Mouse (Mus musculus) gastrocnemius, adult 8-10 months (tissue): ENCODE measurements around the gene Rnpep. TPM values are rescaled to one million over a fixed set of nuclear protein-coding genes. Genes with fewer than 3 reads are reported as not detected.

Source experiments
- DNase-seq, 2 experiments: peaks; one replicate each; pipeline ENCODE4 v3.0.0; 2022; ENCODE audit warnings: low spot score in 2 of 2
- total RNA-seq, 4 experiments: library from RNA; stranded (reverse); gene quantifications; 2 replicates each; pipeline ENCODE4 v1.2.4; 2022

The Rnpep gene
- 10 to 100 TPM; 12.6 to 15.4 (median 13.5) TPM for total RNA-seq

- peak; percentile 49 to 57 for DNase-seq
These were observed at the start of gene Rnpep for GRCm38 (mm10) chr1:135283826-135284291. TSS of gene Rnpep (minus strand) at chr1:135284084.

DNA sequence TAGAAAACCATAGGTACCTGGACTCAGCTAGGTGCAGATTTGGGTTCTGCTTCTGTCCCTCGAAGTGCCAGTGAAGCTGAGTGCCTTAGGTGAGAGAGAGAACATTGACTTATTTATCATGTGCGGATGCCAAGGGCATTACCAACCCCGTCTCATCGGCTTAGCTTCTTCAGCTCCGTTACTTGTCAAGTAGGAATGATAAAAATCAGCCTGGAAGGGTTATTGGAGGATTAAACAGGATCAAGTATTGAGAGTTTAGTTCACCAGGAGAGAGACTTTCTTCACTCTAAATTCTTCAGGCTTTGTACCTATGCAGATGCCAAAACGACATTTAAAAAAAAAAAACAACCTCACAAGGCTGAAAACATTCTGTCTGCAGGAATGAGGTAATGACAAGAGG, 46.7 kb upstream of the Rnpep start:
- DNase-seq, result no peak

- no peak for DNase-seq
These were observed 44.5 kb upstream of the Rnpep start for GRCm38 (mm10) chr1:135328368-135328767.

- no peak for DNase-seq
These were observed 42.0 kb upstream of the Rnpep start for GRCm38 (mm10) chr1:135325934-135326333.

GRCm38 (mm10) chr1:135324571-135324970, 40.7 kb upstream of the Rnpep start, which contains the start of gene Lmod1:
TSS of gene Lmod1 (plus strand) at chr1:135324807.
- DNase-seq, result peak; percentile 48 to 65

DNA sequence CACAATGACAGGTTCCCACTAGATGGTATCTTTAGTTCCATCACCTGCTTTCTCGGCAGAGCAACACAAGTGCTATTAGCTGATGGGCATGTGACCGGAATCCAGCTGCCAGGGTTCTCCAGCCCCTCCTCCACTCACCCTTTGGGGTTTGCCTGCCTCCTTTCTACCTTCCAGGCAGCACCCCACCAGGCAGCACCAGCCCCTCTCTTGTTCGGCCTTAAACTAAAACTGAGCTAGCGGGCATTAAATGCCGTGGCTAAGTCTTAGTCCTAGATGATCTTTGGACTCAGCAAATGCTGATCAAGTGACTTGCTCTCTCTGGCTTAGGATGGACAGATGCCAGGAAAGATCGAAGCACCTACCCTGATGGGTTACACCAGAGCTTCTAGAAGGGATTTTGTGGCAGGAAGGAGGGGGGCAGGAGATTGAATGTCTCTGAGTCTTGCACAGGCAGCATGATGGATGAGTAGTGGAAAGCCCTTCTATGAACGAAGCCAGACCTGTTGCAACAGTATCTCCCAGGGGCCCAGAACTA, 39.5 kb upstream of the Rnpep start:
- DNase-seq, result peak in 1 of 2 experiments; percentile 26

DNA sequence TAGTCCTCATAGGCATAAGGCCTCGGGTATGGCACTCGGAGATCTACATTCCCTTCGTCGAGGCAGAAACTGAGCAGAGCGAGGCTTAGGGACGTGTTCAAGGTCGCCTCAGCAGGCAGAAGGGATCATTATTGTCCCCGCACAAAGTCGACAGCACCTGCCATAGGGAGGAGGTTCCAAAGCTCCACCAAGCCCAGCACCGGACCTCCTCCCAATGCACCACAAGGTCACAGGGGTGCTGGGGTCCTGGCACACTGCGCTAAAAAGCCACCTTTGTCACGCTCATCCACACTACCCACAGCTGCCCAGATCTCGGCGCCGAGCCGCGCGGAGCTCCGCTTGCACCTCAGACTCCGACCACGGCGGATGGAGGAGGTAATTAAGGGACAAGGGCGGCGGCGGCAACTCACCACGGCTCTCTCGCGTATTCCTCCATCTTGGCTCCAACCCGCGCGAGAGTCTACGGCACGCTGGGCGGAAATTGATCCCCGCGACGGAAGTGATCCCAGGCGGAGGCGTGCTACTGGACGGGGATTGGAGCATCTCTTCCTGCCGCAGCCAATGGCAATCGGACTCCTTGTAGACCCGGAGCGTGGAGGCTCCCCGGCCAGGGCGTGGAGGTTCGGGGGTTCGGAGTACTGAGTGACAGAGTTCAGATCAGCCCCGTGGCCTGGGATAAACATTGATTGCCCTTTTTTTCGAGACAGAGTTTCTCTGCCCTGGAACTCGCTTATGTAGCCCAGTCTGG, 29.6 kb upstream of the Rnpep start, which contains the start of gene Timm17a:
Gene Timm17a (minus strand): TSS at position 495 of the 748 bp plus-strand sequence.
- peak; percentile 88 to 90 for DNase-seq

DNA sequence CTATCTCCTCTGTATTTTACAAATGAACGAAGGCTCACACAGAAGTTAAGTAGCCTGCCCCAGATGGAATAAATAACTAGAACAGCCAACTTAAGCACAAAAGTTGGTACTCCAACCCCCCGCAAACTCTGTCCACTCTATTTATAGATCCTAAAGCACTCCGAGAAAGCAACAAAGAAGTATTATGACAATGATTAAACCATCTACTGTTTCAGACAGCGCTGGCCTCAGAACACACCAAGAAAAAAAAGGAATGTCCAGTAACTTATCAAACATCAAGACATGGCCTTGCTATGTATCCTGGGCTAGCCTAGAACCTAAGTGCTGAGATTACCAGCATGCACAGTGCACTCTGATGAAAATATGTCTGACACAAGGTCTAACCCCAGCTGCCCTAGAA, 28.3 kb upstream of the Rnpep start:
- DNase-seq, result no peak

DNA sequence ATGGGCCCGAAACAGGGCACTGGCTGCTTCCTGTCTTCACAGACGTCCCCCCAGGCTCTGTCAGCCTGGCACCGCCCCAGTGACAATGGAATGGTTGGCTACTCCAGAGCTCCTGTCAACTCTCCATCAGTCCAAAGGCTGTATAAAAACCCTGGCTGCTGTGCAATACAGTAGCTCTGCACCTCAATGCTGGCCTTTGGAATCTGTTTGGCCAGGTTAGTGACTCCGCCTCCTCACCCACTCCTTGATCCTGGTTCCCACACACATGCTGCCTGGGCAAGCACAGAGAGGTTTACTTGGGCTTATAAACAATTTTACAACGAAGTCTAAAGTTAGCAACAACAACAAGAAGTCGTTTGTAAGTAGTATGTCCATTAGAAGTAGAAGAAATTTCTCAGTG, 27.5 kb upstream of the Rnpep start:
- no peak for DNase-seq

GRCm38 (mm10) chr1:135290908-135291307, 7.0 kb upstream of the Rnpep start:
- no peak for DNase-seq

DNA sequence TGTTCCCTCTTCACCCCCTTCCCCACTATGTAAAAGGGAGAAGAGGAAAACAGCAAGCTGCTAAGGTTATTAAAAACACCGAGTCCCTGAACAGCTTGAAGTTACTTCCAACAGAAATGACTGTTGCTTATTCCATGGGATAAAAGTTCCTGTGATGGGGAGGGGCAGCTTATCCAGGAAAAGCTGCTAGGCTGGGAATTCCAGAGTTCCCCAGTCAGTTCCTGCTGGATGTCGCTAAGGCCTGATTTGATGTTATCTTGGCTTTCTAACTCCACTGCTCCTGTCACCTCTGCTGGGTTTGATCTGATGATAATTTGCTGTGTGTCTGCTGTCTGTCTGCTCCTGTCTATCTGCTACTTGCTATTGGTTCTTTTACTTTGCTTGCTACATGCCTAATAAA, 2.4 kb upstream of the Rnpep start:
- DNase-seq, result no peak

- DNase-seq, result peak; percentile 11 to 23
These were observed 528 bp downstream of the Rnpep start for GRCm38 (mm10) chr1:135283287-135283825.

DNA sequence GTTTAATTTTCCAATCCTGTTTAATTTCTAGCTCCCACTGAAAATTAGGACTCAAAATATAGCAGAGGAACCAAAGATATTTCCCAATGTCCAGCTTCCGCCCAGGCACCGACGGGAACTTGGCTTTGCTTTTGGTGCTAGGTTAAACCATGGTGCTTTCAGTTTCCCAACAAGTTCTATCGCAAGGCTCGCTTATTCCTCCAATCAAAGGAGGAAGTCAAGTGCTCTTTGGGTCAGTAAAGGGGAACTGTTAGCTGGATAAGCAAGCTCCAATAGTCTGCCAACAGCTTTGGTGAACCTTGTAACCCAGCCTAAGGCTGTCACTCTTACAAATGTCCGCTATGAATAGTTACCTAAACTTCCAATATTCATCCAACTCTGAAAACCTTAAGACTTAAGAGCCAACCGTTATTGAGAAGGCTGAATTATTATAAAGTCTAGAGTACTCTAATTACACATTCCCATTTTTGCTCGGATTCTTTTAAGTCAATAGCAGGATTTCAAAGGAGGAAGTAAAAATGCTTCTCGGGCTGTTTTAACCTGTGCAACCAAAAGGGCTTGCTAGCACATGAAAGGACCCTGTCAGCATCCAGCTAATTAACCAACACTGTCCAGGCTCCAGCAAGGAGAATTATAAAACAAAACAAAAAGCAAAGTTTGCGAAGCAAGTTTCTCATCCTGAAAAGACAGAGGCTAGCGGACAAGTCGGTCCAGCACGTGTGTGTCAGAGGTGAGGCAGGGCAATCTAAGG, 1.2 kb downstream of the Rnpep start:
- DNase-seq, result no peak

- no peak for DNase-seq
These were observed 2.0 kb downstream of the Rnpep start for GRCm38 (mm10) chr1:135281841-135282240.

GRCm38 (mm10) chr1:135280646-135281045, 3.2 kb downstream of the Rnpep start:
- peak; percentile 59 to 70 for DNase-seq

- no peak for DNase-seq
These were observed 12.5 kb downstream of the Rnpep start for GRCm38 (mm10) chr1:135271371-135271770.

GRCm38 (mm10) chr1:135267663-135268446, 16.0 kb downstream of the Rnpep start:
- no peak for DNase-seq

GRCm38 (mm10) chr1:135265834-135266233, 18.1 kb downstream of the Rnpep start:
- DNase-seq, result no peak

DNA sequence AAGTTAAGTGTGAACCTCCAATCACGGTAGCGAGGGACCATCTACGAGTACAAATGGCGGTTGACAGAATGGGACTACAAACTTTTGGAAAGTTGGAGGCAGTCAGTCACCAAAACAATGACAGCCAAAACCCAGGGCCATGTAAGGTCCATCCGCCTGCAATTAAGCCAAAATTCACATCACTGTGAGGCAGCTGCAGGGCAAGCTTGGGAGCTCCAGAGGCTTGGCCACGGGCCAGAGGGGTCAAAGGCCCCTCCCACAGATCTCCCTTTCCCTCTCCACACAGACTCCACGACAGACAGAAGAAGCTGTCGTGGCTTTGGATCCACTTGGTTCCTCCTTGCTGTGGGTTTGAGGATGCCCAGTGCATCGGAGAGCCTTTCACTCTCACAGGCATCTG, 20.6 kb downstream of the Rnpep start:
- DNase-seq, result no peak

DNA sequence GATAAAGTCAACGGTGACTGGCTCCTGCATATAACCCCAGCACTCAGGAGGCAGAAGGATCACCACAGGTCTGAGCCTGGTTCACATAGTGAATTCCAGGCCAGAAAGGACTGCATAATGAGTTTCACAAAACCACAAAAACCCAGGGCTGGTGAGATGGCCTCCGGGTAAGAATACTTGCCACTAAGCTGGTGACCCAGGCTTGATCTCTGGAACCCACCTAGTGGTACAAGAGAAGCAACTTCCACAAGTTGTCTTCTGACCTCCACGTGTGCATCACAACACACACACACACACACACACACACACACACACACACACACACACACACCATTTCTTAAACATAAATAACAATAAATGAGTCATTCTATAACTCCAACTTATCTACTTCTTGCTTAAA, 21.6 kb downstream of the Rnpep start:
- no peak for DNase-seq

GRCm38 (mm10) chr1:135260931-135261330, 23.0 kb downstream of the Rnpep start:
- no peak for DNase-seq
